Mouse (Mus musculus) kidney, adult 2 months (tissue): ENCODE data around the gene Adamts17. TPM values are rescaled to one million over a fixed set of nuclear protein-coding genes. Genes with fewer than 3 reads are reported as not detected.

ENCODE experiments used
- DNase-seq: peaks from one replicate; pipeline ENCODE4 v3.0.0; 2021
- H3K27ac ChIP-seq: fragments of 200-500 bp; 2 replicates; pipeline ENCODE4 v1.5.1; 2012; ENCODE audit warnings: low read depth, low read length, control low read depth, inconsistent platforms; ENCODE audit not compliant: insufficient read depth
- H3K27me3 ChIP-seq: fragments of 200-500 bp; replicated peaks from 2 replicates; pipeline ENCODE4 v1.6.1; 2012; ENCODE audit warnings: mild to moderate bottlenecking, moderate library complexity, low read length, inconsistent platforms; ENCODE audit not compliant: control insufficient read depth, insufficient read depth
- H3K36me3 ChIP-seq: fragments of 200-500 bp; 2 replicates; pipeline ENCODE4 v1.6.1; 2012; ENCODE audit warnings: mild to moderate bottlenecking, moderate library complexity, low read length, inconsistent platforms; ENCODE audit not compliant: control insufficient read depth, insufficient read depth
- H3K4me1 ChIP-seq: fragments of 200-500 bp; 2 replicates; pipeline ENCODE4 v1.6.1; 2011; ENCODE audit warnings: low read length; ENCODE audit not compliant: control insufficient read depth, insufficient read depth
- H3K4me3 ChIP-seq: fragments of 200-500 bp; 2 replicates; pipeline ENCODE4 v1.5.1; 2011; ENCODE audit warnings: mild to moderate bottlenecking, low read depth, low read length, control low read depth; ENCODE audit not compliant: insufficient read depth
- CTCF ChIP-seq: fragments of 200-500 bp; conservative IDR thresholded peaks from 2 replicates; pipeline ENCODE4 v1.5.1; 2011; ENCODE audit warnings: low read depth, mild to moderate bottlenecking, control low read depth, low read length, moderate library complexity, mixed read lengths; ENCODE audit not compliant: insufficient read depth, insufficient read length
- POLR2A ChIP-seq: fragments of 200-500 bp; IDR thresholded peaks from one replicate; pipeline ENCODE4 v1.6.1; 2011; ENCODE audit warnings: low read depth, low read length, control low read depth
- WGBS: fragments of 180-500 bp; shearing (Covaris S2); methylation state at CpG from one replicate; pipeline ENCODE4 v1.1.7; 2018; 5-methylcytosine and 5-hydroxymethylcytosine counted together
- polyA plus RNA-seq: library from polyadenylated mRNA; depleted of rRNA; stranded (reverse); fragments of >200 nt; gene quantifications from 2 replicates; pipeline ENCODE4 v1.2.3, GENCODE M21; 2012

Adamts17 gene
- polyA plus RNA-seq, 1 experiment, result 0.17 TPM

DNA sequence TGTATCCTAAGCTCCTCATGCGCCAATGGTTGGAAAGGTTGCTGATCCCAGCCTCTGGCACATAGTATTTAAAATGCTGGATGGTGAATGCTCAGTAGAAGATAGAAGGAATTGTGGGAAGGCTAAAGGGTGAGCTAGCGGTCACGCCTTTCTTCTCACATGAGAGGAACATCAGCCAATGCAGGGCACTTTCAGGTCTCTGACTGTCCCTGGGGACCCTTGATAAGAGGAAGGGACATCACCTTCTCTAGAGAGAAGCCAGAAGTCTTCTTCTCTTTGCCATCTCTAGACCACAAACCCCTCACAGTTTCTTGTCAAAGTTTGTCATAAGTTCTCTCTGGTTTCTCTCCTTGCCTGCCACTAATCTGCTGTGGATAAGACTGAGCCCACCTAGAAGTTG, 109.5 kb downstream of the Adamts17 start:
- TF ChIP-seq CTCF (no peak), POLR2A (no peak)
- H3K27me3 ChIP-seq, result no peaks in the 10 kb centered on the region
- no peak for DNase-seq
- H3K4me3 ChIP-seq, result no peak overlapping the region
- H3K36me3 ChIP-seq, result no peaks in the 10 kb centered on the region
- H3K4me1 ChIP-seq, result no peaks in the 10 kb centered on the region
- no peak overlapping the region for H3K27ac ChIP-seq
- 97% methylated on average over 3 of the region's 3 CpGs for WGBS

DNA sequence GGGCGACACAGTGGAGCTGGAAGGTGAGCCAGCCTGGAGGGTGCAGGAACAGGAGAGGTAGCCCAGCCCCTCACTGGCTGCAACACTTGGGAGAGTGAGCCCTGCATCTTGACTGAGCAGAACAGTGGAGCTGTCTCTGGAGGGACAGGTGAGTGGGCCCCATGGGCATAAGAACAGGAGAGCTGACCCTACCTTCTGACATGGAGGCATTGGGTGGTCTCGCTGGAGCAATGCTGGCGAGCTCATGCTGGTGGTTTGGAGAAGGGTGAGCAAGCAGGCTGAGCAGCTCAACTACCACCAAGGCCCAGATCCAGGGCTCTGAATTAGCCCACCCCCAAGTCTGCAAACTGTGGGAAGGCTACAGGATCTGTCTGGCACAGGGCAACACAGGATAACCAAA, 113.4 kb downstream of the Adamts17 start:
- WGBS, result 95% methylated on average over 3 of the region's 3 CpGs
- H3K27me3 ChIP-seq, result no peaks in the 10 kb centered on the region

DNA sequence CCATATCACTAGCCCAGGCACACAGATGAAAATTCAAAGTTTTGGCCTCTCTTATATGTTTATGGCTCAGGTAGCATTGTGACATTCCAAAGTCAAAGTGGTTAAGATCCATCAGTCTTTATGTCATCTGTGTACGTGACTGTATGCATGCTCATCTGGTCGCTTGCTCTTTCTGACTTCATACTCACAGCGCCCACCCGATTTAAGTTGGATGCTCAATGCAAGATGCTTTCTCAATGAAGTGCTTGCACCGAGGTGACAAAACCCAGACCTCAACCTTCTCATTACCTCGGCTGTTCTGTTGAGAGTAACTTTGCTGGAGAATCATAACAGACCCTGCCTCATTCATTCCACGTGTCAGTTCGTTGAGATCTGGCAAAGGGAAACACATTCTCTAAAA, 114.5 kb downstream of the Adamts17 start:
- H3K4me3 ChIP-seq, result no peak overlapping the region
- DNase-seq, result no peak
- H3K4me1 ChIP-seq, result no peaks in the 10 kb centered on the region
- TF ChIP-seq POLR2A, result no peak
- TF ChIP-seq CTCF, result no peak
- H3K27me3 ChIP-seq, result no peaks in the 10 kb centered on the region
- no peak overlapping the region for H3K27ac ChIP-seq
- 86% methylated on average over 8 of the region's 8 CpGs for WGBS
- H3K36me3 ChIP-seq, result no peaks in the 10 kb centered on the region

More for the DNA sequence above, 113.4 kb downstream of the Adamts17 start:
- no peak overlapping the region for H3K27ac ChIP-seq
- H3K36me3 ChIP-seq, result no peaks in the 10 kb centered on the region
- H3K4me1 ChIP-seq, result no peaks in the 10 kb centered on the region
- no peak overlapping the region for H3K4me3 ChIP-seq
- TF ChIP-seq CTCF, result no peak
- TF ChIP-seq POLR2A, result no peak
- no peak for DNase-seq

DNA sequence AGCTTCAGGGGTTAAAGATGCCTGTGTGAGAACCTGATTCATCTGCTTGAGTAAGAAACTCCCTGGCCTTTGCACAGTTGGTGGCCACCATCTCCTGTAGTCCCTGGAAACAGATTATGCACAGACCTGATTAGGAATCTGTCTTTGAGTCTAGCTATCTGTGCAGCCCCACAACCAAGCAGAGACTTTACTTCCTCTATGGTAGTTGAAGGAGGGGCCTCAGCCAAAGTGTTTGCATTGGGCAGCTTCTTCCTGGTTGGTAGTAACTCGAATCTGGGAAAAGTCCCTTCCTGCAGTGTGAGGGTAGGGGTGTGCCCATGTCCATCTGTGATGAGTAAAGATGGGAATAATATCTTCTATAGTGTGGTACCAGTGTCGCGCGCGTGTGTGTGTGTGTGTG, 115.2 kb downstream of the Adamts17 start:
- H3K4me3 ChIP-seq, result no peak overlapping the region
- DNase-seq, result no peak
- H3K27me3 ChIP-seq, result no peaks in the 10 kb centered on the region
- no peak for TF ChIP-seq CTCF
- no peak for TF ChIP-seq POLR2A
- WGBS, result 84% methylated on average over 5 of the region's 5 CpGs
- H3K27ac ChIP-seq, result no peak overlapping the region
- H3K4me1 ChIP-seq, result no peaks in the 10 kb centered on the region
- H3K36me3 ChIP-seq, result no peaks in the 10 kb centered on the region

DNA sequence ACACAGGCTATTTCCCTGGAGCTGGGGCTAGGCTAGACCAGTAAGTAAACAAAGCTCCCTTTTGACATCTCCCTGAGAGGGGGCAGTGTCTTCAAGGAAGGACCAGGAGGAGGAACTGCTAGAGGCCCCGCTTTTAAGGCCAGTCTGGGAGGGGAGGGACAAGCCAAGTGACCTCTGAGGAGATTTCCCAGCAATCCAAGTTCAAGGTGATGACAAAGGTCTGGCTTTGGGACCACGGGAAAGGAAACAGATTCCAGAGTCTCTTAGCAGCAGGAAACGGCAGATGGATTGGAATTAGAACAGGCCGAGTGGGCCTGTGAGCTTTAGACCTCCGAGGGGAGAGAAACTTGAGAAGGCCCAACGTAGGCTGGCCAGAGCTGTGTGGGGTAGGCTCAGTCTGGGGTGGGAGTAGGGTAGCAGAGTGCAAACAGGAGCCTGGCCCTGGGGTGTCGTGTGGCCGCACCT, 116.0 kb downstream of the Adamts17 start:
- peak; percentile 59 for DNase-seq
- Histone ChIP-seq H3K36me3 (no peaks in the 10 kb centered on the region), H3K4me1 (no peaks in the 10 kb centered on the region), H3K27ac (no peak overlapping the region), H3K4me3 (no peak overlapping the region), H3K27me3 (no peaks in the 10 kb centered on the region)
- no peak for TF ChIP-seq POLR2A
- no peak for TF ChIP-seq CTCF
- 34% methylated on average over 8 of the region's 8 CpGs for WGBS

DNA sequence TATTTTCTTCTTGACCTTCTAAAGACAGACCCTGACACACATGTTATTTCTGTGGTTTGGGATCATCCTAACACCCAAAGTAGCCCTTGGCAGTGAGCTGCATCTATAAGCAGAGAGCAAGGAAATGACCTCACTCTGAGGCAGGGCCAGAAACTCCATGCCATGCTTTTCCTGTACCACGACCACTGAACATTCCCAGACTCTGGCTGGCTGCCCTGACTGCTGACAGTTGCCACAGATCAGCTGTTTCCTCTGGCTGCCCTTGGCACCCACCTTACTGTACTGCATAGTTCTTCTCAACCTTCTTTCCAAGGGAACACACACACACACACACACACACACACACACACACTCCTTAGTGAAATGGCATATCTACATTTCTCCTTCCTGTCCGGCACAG, 116.4 kb downstream of the Adamts17 start:
- H3K4me3 ChIP-seq, result no peak overlapping the region
- no peak overlapping the region for H3K27ac ChIP-seq
- DNase-seq, result peak; percentile 32
- no peaks in the 10 kb centered on the region for H3K36me3 ChIP-seq
- H3K27me3 ChIP-seq, result no peaks in the 10 kb centered on the region
- 40% methylated on average over 2 of the region's 2 CpGs for WGBS
- no peaks in the 10 kb centered on the region for H3K4me1 ChIP-seq
- TF ChIP-seq POLR2A, result no peak
- TF ChIP-seq CTCF, result no peak

DNA sequence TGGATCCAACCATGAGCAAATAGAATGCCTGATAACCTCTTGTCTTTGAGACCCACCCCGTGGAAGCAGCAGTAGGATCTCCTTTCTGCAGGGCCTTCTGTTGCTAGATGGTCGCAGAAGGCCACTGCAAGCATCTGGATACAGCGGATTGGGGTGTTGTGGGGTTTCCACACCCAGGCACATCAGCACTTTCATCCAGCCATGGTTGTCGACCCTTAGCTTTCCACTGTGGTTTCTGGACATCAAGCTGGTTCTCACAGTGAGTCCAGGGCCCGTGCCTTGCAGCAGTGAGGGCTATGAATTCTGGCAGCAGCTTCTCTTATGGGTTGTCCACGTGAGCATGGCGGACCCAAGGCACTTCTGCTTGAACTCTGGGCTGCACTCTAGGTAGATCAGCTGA, 118.2 kb downstream of the Adamts17 start:
- DNase-seq, result no peak
- WGBS, result 92% methylated on average over 7 of the region's 7 CpGs
- H3K4me3 ChIP-seq, result no peak overlapping the region
- H3K27me3 ChIP-seq, result no peaks in the 10 kb centered on the region
- H3K4me1 ChIP-seq, result no peaks in the 10 kb centered on the region
- TF ChIP-seq POLR2A, result no peak
- TF ChIP-seq CTCF, result no peak
- no peak overlapping the region for H3K27ac ChIP-seq
- H3K36me3 ChIP-seq, result no peaks in the 10 kb centered on the region
